Mouse (Mus musculus) T-cell, adult 66 days (primary cell): ENCODE results near the gene Snrnp27. TPM values are rescaled to one million over a fixed set of nuclear protein-coding genes. Genes with fewer than 3 reads are reported as not detected.

Experiments used
- total RNA-seq, 2 experiments: library from RNA; stranded (reverse); gene quantifications; 3 replicates in 1 of 2; 4 replicates in 1 of 2; pipeline ENCODE4 v1.2.4; 2023

The Snrnp27 gene
- total RNA-seq, result 10 to 100 TPM; 37.0 to 50.4 TPM

DNA sequence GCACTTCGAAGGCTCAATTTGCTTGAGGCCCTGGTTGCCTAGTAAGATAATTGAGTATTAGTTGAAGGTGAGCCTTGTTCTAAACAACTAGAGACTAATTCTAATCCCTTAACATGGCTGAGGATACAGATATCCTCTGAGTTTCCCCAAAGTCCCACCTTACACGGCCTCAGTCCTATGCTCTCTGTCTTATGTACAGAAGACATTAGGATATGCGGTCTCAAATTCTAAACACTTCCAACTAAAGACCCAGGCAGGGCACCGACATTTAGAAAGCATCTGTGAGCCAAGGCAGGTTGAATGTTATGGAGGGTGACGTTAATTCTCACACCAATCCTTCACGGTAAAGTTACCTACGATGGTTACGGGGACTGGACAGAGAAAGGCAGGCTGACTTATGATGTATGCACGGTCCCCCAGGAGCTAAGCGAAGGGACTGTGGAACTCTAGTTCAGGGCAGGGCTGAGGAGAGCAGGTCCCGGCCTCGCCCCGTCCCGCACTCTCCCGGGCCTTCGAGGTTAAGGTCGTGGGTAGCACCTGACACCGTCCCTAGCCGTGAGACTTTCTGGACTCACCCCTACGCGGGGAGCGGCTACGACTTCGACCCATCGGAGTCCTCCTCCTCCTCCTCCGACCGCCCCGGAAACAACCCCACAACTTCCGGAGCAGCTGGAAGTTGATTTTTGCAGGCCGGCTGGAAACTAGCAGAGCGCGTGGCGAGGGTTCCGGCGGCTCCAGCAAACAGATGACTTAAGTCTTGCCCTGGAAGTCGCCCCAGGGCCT, at the start of gene Snrnp27:
TSS of gene Snrnp27 (minus strand) at position 651 of the 783 bp plus-strand sequence.

DNA sequence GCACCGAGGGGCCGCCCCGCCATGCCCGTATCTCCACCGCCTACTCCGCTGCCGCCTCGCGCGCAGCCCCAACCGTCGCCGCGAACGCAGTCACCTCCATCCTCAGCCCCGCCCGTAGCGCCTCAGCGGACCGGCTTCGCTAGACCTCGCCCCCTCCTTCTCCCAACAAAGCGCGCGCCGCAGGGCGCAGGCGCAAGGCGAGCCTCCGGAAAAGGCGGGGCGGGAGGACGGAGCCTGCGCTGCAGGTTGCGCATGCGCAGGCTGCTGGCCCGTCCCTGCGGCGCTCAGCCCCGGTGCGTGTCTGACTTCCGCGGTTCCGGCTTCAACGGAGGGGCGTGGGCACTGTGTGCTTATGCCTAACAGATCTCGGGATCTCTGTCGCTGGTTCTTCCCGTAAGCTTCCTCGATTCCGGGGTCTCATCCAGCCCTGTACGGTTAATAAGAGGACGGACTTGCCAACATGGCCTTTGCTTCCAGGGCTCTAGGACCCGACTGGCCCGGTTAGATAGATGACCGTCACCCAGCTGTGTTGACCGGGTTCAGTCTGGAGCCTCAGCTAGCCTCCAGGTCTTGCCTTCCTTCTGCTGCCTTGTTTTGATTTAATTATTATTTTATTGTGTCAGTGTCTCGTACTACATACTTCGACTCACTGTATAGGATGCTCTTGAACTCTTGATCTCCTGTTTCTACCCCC, 49.0 kb upstream of the Snrnp27 start, which contains the start of gene Gmcl1:
TSS of gene Gmcl1 (minus strand) at position 201 of the 694 bp plus-strand sequence.

DNA sequence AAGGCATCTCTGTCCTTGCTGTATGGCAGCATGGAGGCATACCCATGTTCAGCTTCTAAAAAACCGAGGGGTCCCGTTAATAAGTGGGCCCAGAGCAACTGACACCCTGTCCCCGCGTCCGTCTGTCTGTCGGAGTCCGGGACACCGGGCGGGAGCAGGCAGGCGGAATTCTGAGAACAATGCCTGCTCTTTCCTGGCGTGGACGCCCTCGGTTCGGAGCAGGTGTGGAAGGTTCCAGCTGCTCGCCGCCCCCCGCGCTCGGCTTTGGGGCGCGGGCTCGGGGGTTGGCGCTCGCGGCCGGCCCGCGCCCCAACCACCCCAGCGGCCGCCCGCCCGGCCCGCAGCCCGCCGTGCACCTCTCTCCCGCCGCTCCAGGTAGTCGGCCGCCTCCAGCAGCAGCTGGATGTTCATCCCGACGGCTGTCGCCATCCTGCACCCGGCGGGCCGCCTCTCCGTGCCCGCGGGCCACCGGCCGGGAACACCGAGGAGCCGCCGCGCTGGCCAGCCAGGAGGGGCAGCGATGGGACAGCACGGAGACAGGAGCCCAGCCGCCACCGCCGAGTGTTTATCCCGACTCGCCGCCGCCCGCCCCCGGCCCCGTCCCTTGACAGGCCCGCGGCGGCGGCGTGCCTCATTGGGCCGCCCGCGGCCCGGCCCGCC, 15.6 kb downstream of the Snrnp27 start, which contains the start of gene Mxd1:
TSS of gene Mxd1 (minus strand) at position 582 of the 660 bp plus-strand sequence.

DNA sequence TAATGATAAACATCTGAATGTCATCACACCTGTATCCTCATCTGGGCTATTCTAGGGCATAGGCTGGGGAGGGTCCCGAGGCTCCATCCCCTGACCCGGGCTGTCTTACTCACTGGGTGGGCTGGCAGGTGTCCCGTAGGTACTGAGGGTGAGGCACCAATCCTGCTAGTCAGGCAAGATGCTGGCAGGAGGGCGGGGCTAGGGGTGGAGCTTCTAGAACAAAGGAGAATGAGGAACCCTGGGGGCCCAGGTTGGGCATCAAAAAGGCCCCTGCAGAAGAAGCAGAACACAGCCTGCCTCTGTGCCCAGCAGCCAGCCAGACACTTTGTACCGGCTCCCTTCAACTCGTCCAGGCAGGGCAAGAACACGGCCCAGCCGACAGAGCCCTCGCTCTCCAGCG, 56.4 kb downstream of the Snrnp27 start, which contains the start of gene Asprv1:
TSS of gene Asprv1 (plus strand) at position 219 of the 400 bp plus-strand sequence.

Other genes with a start within 250 kb of the Snrnp27 start
- 10 to 100 TPM; 51.9 to 55.8 TPM for gene C87436, start 246.1 kb downstream of the Snrnp27 start, total RNA-seq
- 100 to 1,000 TPM; 214 to 238 TPM for gene Pcbp1, start 158.2 kb downstream of the Snrnp27 start, total RNA-seq
- not detected for gene Asprv1, start 56.4 kb downstream of the Snrnp27 start, total RNA-seq
- 10 to 100 TPM; 26.0 to 36.6 TPM for gene Mxd1, start 15.4 kb downstream of the Snrnp27 start, total RNA-seq
- gene Gmcl1, start 48.9 kb upstream of the Snrnp27 start, total RNA-seq, result 10 to 100 TPM; 32.5 to 36.7 TPM
- gene Anxa4, start 109.1 kb upstream of the Snrnp27 start, total RNA-seq, result 1 to 10 TPM; 1.5 to 1.8 TPM
- 100 to 1,000 TPM; 262 to 279 TPM for gene Aak1, start 165.0 kb upstream of the Snrnp27 start, total RNA-seq